Mouse (Mus musculus) heart, adult 2 months (tissue): ENCODE data around the gene Gpr34. TPM values are rescaled to one million over a fixed set of nuclear protein-coding genes. Genes with fewer than 3 reads are reported as not detected.

ENCODE experiments used
- DNase-seq, 2 experiments: peaks; one replicate each; pipeline ENCODE4 v3.0.0; 2021
- H3K27ac ChIP-seq: fragments of 200-600 bp; 2 replicates; pipeline ENCODE4 v1.8.1; 2022
- H3K27me3 ChIP-seq: fragments of 200-500 bp; 2 replicates; pipeline ENCODE4 v1.6.1; 2012; ENCODE audit warnings: mild to moderate bottlenecking, low read length, inconsistent platforms, mixed read lengths; ENCODE audit not compliant: control insufficient read depth, insufficient read depth
- H3K36me3 ChIP-seq: fragments of 200-500 bp; 2 replicates; pipeline ENCODE4 v1.6.1; 2012; ENCODE audit warnings: low read length, inconsistent platforms; ENCODE audit not compliant: control insufficient read depth, insufficient read depth
- H3K4me1 ChIP-seq: fragments of 200-500 bp; 2 replicates; pipeline ENCODE4 v1.6.1; 2011; ENCODE audit warnings: low read length; ENCODE audit not compliant: control insufficient read depth, insufficient read depth
- H3K4me3 ChIP-seq: fragments of 200-600 bp; 2 replicates; pipeline ENCODE4 v1.8.1; 2022
- H3K79me2 ChIP-seq: fragments of 200-500 bp; replicated peaks from 2 replicates; pipeline ENCODE4 v1.6.1; 2012; ENCODE audit warnings: mild to moderate bottlenecking, inconsistent platforms, low read length, moderate library complexity, mixed read lengths; ENCODE audit not compliant: control insufficient read depth, insufficient read depth
- H3K9ac ChIP-seq: fragments of 200-500 bp; 2 replicates; pipeline ENCODE4 v1.6.1; 2012; ENCODE audit warnings: low read depth, mild to moderate bottlenecking, control low read depth, inconsistent platforms, low read length, mixed read lengths
- CTCF ChIP-seq: fragments of 200-600 bp; IDR thresholded peaks from 2 replicates; pipeline ENCODE4 v1.8.1; 2022; ENCODE audit warnings: antibody characterized with exemption, mild to moderate bottlenecking, moderate library complexity
- EP300 ChIP-seq: fragments of 200-500 bp; IDR thresholded peaks from 2 replicates; pipeline ENCODE4 v1.6.1; 2011; ENCODE audit warnings: low read depth, low read length, control low read depth; ENCODE audit not compliant: insufficient read depth
- POLR2A ChIP-seq: fragments of 200-500 bp; IDR thresholded peaks from 2 replicates; pipeline ENCODE4 v1.6.1; 2011; ENCODE audit warnings: mild to moderate bottlenecking, low read depth, low read length, control low read depth; ENCODE audit not compliant: insufficient read depth
- WGBS: fragments of 180-500 bp; shearing (Covaris S2); methylation state at CpG from one replicate; pipeline ENCODE4 v1.1.7; 2018; 5-methylcytosine and 5-hydroxymethylcytosine counted together
- intact Hi-C: fragments of 180-260 bp; cut with DNase I; formaldehyde crosslinking; loops from one replicate; pipeline ENCODE4 v1.15.1; 2025
- microRNA-seq, 2 experiments: library from miRNA; unstranded; fragments of <30 nt; microRNA quantifications; one replicate each; pipeline ENCODE4 v1.2.0; 2021
- polyA plus RNA-seq: library from polyadenylated mRNA; depleted of rRNA; stranded (reverse); fragments of >200 nt; gene quantifications from 2 replicates; pipeline ENCODE4 v1.2.3, GENCODE M21; 2012; rRNA removed
- total RNA-seq, 2 experiments: library from RNA; stranded (reverse); gene quantifications; 2 replicates each; pipeline ENCODE4 v1.2.3; 2021

The Gpr34 gene
- total and polyA plus RNA-seq, 3 experiments = 0.45 to 1.6 (median 0.96) TPM

- Histone ChIP-seq H3K4me3 (no peak overlapping the region), H3K4me1 (no peaks in the 10 kb centered on the region), H3K36me3 (no peaks in the 10 kb centered on the region), H3K27me3 (no peaks in the 10 kb centered on the region), H3K9ac (no peak overlapping the region), H3K27ac (no peak overlapping the region), H3K79me2 (no peaks in the 10 kb centered on the region)
- TF ChIP-seq CTCF (no peak), POLR2A (no peak), EP300 (no peak)
- WGBS = 87% methylated on average over 3 of the region's 3 CpGs
- intact Hi-C loops = no loop called here
- no peak for DNase-seq
These were observed 41.1 kb downstream of the Gpr34 start for GRCm38 (mm10) chrX:13673001-13673400.

- Histone ChIP-seq H3K27me3 (no peaks in the 10 kb centered on the region), H3K9ac (no peak overlapping the region), H3K4me1 (no peaks in the 10 kb centered on the region), H3K79me2 (no peaks in the 10 kb centered on the region), H3K36me3 (no peaks in the 10 kb centered on the region), H3K4me3 (no peak overlapping the region), H3K27ac (no peak overlapping the region)
- intact Hi-C loops = no loop called here
- TF ChIP-seq CTCF = no peak
- no peak for TF ChIP-seq EP300
- no peak for TF ChIP-seq POLR2A
- DNase-seq = no peak
- WGBS = 72% methylated on average over 3 of the region's 3 CpGs
These were observed 49.9 kb downstream of the Gpr34 start for GRCm38 (mm10) chrX:13681748-13682147.

- 86% methylated on average over 1 of the region's 1 CpGs for WGBS
- DNase-seq = no peak
- Histone ChIP-seq H3K9ac (no peak overlapping the region), H3K27ac (no peak overlapping the region), H3K4me1 (no peaks in the 10 kb centered on the region), H3K27me3 (no peaks in the 10 kb centered on the region), H3K79me2 (no peaks in the 10 kb centered on the region), H3K4me3 (no peak overlapping the region), H3K36me3 (no peaks in the 10 kb centered on the region)
- TF ChIP-seq POLR2A = no peak
- no peak for TF ChIP-seq CTCF
- no peak for TF ChIP-seq EP300
- intact Hi-C loops = no loop called here
These were observed 54.7 kb downstream of the Gpr34 start for GRCm38 (mm10) chrX:13686589-13686988.

GRCm38 (mm10) chrX:13688356-13688755 lies 56.5 kb downstream of the Gpr34 start:
- TF ChIP-seq POLR2A (no peak), EP300 (no peak), CTCF (no peak)
- no peaks in the 10 kb centered on the region for H3K36me3 ChIP-seq
- intact Hi-C loops = no loop called here
- no peak for DNase-seq
- no peak overlapping the region for H3K27ac ChIP-seq
- no peaks in the 10 kb centered on the region for H3K79me2 ChIP-seq
- H3K27me3 ChIP-seq = no peaks in the 10 kb centered on the region
- H3K4me1 ChIP-seq = no peaks in the 10 kb centered on the region
- WGBS = 69% methylated on average over 2 of the region's 2 CpGs
- H3K4me3 ChIP-seq = no peak overlapping the region
- no peak overlapping the region for H3K9ac ChIP-seq

Small RNA genes within 50 kb of the gene (microRNA-seq; reads per million reads assigned to microRNA genes)
- 0 reads per million in 2 experiments for gene Gm25246

Other genes starting within 250 kb of the Gpr34 start
- gene Nyx, start 166.0 kb upstream of the Gpr34 start, total RNA-seq = under 1 TPM; 0.23 TPM
- gene Nyx, start 166.0 kb upstream of the Gpr34 start, polyA plus RNA-seq = 0.14 and 0.20 TPM in 2 replicates
- not detected for gene Gpr82, start 29.3 kb downstream of the Gpr34 start, total RNA-seq
- gene Gpr82, start 29.3 kb downstream of the Gpr34 start, polyA plus RNA-seq = not detected in 2 replicates
- 10 to 100 TPM; 15.7 to 16.2 TPM for gene Cask, start 219.3 kb downstream of the Gpr34 start, total RNA-seq
- 1.8 and 4.7 TPM in 2 replicates for gene Cask, start 219.3 kb downstream of the Gpr34 start, polyA plus RNA-seq